Mouse (Mus musculus): ENCODE data around the gene Gm44502.

Gene Gm44502

GRCm38 (mm10) chr15:89398146-89398545 is 31.4 kb downstream of the Gm44502 start:
- peak; percentile 38 to 42 for DNase-seq

- no peak for DNase-seq
Observed at GRCm38 (mm10) chr15:89396883-89397282, 32.6 kb downstream of the Gm44502 start.

- peak; percentile 50 to 76 for DNase-seq
Observed at GRCm38 (mm10) chr15:89390081-89390480, 39.4 kb downstream of the Gm44502 start.

GRCm38 (mm10) chr15:89387127-89387526 is 42.4 kb downstream of the Gm44502 start:
- peak in 1 of 2 experiments; percentile 7 for DNase-seq

- DNase-seq = peak in 1 of 2 experiments; percentile 3
Observed at GRCm38 (mm10) chr15:89384617-89385016, 44.9 kb downstream of the Gm44502 start, which contains the start of gene Klhdc7b. Klhdc7b (plus strand) TSS chr15:89384917.

GRCm38 (mm10) chr15:89379429-89379828 is 50.1 kb downstream of the Gm44502 start:
- DNase-seq = peak; percentile 69

GRCm38 (mm10) chr15:89378831-89379401 is 50.6 kb downstream of the Gm44502 start, which contains the start of gene Odf3b:
Odf3b (minus strand) TSS chr15:89379282.
- peak; percentile 81 to 87 for DNase-seq

GRCm38 (mm10) chr15:89377938-89378828 is 51.3 kb downstream of the Gm44502 start:
- DNase-seq = no peak

GRCm38 (mm10) chr15:89377362-89377761 is 52.1 kb downstream of the Gm44502 start:
- DNase-seq = peak in 1 of 2 experiments; percentile 15

- no peak for DNase-seq
Observed at GRCm38 (mm10) chr15:89376957-89377356, 52.5 kb downstream of the Gm44502 start, which contains the start of gene Tymp. Tymp (minus strand) TSS chr15:89377039.

GRCm38 (mm10) chr15:89376040-89376439 is 53.5 kb downstream of the Gm44502 start:
- DNase-seq = no peak

- no peak for DNase-seq
Observed at GRCm38 (mm10) chr15:89374801-89375534, 54.5 kb downstream of the Gm44502 start.

GRCm38 (mm10) chr15:89374340-89374739 is 55.2 kb downstream of the Gm44502 start:
- DNase-seq = no peak

- peak; percentile 98 to 99 for DNase-seq
Observed at GRCm38 (mm10) chr15:89373762-89374248, 55.7 kb downstream of the Gm44502 start, which contains the start of gene Sco2. Sco2 (minus strand) TSS chr15:89373846.

- peak; percentile 86 to 87 for DNase-seq
Observed at GRCm38 (mm10) chr15:89373027-89373761, 56.3 kb downstream of the Gm44502 start.

- peak in 1 of 2 experiments; percentile 24 for DNase-seq
Observed at GRCm38 (mm10) chr15:89372536-89372935, 57.0 kb downstream of the Gm44502 start.

- DNase-seq = peak in 1 of 2 experiments; percentile 19
Observed at GRCm38 (mm10) chr15:89372068-89372467, 57.4 kb downstream of the Gm44502 start.

Data from cerebellum, postnatal 14 days (tissue).